Mouse (Mus musculus) layer of hippocampus, adult 9-11 months (tissue): Measurements from ENCODE around the gene Pax8.

Experiments
- DNase-seq: peaks from one replicate; pipeline ENCODE4 v3.0.0; 2022

Pax8 gene

DNA sequence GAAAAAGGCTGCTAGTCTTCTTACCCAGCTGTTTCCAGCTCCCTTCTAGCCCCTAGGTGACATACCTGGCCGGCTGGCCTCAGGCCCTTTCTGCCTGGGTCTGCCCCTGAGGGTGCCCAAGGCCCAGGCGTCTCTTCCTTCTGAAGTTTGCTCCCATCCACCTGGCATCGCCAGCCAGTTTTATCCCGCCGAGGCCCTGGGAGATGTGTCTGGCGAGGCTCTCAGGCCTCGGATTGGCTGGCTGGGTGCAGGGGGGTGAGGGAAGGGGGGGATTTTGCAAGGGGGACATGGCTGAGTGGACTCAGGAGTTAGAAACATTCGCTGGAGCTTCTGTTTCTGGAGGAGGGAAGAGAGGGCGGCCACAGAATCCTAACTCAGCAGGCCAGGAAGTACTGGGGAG, at the start of gene Pax8:
Gene Pax8, minus strand, starts transcription at position 180 of the 400 bp plus-strand sequence.
- no peak for DNase-seq

DNA sequence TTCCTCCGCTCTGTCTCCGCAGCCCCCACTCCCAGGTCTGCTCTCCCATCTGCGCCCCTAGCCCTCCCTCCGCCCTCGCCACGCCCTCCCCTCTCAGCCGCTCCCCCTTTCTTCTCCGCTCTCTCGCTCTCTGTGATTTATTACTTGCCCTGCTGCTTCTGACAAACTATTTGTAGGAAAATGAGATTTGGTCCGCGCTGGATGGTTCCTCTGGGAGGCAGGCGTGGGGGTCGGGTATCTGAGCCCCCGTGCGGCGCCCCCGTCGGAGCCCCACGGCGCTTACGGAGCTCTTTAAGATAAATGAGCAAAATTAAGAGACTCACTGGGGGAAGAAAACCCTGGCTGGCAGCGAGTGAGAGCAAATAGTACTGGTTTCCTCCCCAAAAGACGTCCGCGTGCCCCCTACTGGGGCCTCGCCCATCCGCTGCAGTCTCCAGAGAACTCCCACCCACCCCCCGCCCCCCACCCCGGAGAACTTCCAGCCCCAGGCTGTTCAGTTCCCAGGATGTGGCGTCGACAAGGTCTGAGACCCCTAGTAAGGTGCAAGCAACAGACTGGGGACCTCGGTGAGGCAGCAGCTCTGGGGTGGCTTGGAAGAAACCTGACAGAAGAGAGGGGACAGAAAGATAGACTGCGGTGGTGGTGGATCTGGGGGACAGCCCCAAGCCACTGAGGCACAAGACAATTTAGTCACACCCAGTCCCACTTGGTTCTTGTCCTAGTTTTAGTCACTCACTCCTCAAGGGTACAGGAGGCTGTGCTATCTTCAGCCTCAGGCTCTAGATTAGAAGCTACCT, 46.2 kb upstream of the Pax8 start:
- DNase-seq, result no peak

DNA sequence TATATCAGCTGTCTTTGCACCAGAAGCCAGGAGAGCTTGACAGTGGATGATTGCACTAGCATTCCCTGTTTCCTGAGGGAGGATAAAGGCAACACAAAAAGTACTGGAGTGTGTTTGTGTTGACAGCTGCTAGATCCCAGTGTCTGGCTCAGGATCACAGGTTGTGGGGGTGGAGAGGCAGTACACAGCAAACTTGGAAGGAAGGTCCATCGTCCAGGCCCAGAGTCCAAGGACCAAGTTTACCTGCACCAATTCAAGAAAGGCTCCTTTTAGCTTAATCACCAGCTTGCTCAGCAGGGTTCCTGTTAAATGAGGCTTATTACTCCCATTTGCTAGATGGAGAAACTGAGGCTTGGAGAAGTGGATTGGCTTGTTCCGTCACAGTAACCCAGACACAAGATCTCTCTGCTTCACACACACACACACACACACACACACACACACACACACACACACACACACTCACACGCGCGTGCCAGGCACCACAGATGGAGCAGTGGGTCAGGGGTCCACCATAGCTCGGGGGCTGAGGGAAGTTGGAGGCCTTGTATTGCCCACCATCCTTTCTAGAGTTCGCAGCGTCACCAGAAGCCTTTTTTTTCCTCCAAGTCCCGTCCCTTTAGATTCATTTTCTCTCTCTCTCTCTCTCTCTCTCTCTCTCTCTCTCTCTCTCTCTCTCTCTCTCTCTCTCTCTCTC, 45.3 kb upstream of the Pax8 start:
- DNase-seq, result no peak

DNA sequence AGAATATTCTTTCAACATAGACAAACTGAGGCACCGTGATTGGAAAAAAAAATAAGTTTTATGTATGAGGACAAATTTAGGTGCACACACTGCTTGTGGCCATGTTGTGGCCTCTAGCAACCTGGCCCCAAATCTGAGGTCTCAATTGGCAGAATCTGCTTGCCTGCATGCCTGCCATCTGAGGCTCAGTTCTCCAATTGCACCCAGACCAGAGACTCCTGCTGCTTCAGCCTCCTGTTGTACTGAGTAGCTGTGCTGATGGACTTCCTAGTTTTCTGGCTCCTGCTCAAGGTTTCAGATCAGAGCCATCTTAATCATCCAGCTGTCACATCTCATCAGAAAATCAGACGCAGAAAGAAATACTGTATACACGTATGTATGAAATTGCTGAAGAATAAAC, 41.5 kb upstream of the Pax8 start:
- DNase-seq, result no peak

DNA sequence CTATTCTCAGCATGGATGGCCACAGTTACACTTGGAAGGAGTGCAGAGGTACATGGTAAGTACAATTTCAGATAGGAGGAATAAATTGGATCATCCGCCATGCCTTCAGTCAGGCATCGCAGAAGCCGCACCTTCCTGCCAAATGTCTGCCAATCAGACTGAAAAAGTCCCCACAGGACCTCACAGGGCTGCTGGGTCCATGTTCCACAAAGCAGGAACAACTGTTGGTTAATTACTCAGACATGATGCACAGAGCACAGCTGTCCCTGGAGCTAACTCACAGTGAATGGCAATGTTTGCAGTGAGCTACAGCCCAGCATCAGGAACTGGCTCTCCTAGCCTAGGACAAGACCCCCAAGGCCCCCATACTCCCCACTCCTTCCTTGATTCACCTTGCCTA, 32.0 kb upstream of the Pax8 start:
- no peak for DNase-seq

DNA sequence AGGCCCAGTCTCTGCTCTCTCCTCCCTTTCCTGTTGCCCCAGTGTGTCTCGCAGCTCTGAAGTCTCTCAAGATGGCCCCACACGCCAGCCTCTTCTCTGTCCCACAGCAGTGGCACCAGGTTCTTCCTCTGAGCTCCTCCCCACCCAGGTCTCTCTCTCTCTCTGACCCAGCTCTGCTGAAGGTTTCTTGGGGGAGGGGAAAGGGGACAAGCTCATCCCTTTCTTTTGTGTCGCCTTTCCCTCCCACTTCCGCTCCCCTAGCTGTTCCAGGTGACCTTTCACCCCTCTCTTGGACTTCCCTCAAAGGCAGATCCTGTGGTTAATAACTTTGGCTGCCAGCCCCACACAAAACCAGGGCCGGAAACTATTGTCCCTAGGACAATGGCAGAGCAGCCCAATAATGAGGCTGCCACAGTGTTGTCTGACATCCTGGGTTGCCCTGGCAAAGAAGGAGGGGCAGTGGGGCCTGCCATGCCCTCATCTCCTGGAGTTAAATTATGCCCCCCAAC, 27.6 kb upstream of the Pax8 start:
- peak; percentile 2 for DNase-seq

DNA sequence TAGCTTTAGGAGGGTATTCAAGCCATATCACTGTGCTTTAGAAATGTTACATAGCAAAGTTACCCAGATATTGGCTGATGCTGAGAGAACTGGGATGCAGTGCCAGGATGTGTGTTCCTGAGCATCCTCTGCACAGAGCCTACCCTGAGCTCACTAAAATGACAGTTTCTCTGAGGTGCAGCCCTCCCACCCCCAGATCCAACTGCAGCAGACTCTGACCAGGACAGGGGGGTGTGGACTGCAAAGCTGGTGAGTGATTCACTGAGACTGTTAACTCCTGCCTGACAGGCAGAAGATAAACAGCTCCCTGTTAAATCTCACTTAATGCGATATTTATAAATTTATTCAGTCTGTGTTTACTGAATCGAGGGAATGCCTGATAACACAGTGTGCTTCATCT, 25.5 kb upstream of the Pax8 start:
- no peak for DNase-seq

DNA sequence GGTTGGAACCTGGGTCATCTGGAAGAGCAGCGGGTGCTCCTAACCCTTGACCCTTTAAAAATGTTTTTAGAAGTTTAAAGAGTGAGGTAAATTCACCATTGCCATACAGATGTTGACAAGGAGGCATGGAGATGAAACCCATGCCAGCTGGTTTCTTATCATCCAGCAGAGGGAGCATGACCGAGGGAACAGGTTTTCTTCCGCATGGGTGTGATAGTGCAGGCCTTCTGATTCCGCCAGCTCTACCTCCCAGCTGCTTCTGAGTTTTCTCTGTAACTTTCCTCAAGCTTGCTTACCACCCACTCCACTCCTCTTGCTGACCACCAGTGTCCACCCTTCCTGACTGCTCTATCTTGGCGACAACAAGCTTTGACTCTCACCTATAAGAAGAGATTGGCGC, 15.2 kb upstream of the Pax8 start:
- no peak for DNase-seq

DNA sequence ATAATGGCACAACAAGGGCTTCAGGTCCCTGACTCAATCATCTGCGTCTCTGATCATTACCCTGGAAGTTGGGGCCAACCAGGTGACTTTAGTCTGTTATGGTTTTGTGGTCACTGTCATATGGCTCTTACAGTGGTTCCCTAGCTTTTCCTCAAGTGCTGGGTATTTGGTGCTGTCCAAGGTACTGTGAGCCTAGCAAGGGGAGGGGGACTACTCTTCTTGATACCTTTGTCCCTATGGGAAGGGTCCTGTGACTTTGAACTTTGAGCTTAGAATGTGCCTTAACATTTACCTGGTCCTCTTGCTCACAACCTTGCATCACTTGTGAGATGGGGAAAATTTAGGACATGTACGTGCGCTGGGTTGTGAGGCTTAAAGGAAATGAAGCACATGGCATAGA, 13.3 kb upstream of the Pax8 start:
- DNase-seq, result no peak

DNA sequence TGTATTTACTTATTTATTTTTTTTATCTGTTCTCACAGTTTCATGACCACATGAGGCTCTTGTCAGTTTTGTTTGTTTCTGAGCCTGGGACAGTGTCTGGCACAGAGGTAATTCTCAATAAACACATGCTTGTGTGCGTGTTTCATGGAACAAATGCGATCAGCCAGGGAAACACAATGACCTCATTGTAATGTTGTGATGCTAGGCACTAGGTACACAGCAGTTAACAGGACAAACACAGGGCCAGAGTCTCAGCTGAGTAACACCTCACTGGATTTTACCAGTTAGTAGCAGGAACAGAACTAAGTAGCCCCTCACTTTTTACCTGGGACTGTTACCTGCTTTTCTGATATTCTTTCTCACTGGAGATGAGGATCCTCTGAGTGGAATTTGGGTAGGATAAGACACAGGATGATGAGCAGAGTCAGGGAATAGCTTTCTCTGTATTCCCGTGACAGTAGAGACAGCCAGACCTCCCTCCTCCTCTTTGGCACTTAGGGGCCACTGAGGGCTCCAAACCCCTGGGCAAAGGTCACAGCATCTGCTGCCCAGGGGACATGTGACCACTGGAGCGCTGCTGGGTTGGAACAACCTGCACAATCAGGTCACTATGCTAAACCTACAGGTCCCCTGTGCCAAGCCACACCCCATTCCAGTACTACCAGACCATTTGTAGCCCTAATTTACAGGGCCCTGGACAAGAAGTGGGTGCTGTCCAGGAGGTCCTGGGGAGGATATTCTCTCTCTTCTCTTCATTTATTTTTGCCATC, 11.8 kb upstream of the Pax8 start:
- DNase-seq, result no peak

DNA sequence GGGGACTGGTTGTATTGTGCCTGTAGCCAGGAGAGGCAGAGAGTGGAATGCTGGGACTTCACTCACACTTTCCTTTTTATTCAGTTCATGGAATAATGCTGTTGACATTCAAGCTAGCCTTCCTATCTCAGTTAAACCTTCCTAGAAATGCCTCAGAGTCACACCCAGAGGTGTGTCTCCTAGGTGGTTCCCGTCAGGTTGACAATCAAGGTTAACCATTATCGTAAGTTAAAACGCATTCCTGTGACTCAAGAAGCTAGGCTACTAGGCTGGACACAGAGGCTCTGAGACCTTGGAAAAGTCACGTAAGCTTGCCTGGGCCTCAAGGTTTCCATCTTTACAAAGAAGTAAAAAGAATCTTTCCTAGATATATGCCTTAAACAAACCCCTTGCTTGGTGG, 10.0 kb upstream of the Pax8 start:
- no peak for DNase-seq

DNA sequence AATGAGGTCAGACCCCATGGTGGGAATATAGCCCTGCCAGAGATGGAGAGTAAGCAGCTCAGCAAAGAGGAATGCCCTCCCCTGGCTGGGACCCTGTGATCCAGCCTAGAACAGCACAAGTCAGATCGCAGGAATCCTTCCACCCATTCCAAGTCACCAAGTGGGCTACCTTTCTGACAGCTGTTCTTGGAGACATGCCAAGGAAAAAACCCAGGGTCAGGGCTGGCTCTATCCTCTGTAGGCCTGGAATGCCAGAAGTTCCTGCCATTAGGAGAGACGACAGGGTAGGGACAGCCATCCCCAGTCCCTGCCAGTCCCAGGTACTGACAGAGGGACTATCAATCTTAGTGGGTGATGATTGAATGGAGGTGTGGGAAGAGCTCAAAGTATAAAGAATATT, 4.5 kb upstream of the Pax8 start:
- no peak for DNase-seq

DNA sequence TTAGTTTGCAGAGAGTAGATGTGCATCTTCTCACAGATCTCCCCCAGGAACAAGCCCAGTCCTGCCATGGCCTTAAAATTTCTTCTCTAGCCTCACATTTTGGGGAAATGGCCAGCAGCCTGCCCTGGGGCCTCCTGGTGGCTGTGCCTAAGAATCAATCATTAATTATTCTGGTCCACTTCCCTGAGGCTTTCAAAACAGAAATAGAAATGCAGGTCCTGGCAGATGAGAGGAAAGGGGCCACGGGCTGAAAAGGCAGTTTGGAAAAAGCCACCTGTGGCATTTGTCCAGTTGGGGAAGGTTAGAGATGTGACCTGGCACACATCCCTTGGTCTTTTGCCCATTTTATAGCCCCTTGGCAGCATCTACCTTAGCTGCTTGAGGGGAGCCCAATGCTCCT, 3.8 kb upstream of the Pax8 start:
- DNase-seq, result no peak

DNA sequence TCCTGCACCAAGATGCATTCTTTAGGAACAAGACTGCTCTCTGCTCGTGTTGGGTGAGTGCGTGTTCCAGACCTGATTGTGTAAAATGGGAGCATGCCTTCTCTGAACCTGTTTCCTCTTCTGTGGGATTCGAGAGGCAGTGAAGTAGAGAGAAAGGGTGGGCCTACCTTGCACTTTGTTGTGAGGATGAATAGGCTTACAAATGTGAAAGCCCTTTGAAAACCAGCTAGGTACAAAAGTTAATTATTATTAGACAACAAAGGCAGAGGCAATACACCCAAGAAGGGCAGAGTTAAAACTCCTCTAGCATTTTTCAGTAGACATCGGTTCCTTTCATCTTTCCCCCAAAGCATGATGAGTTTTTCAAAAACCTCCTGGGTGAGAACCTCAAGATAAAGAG, 3.2 kb upstream of the Pax8 start:
- no peak for DNase-seq

DNA sequence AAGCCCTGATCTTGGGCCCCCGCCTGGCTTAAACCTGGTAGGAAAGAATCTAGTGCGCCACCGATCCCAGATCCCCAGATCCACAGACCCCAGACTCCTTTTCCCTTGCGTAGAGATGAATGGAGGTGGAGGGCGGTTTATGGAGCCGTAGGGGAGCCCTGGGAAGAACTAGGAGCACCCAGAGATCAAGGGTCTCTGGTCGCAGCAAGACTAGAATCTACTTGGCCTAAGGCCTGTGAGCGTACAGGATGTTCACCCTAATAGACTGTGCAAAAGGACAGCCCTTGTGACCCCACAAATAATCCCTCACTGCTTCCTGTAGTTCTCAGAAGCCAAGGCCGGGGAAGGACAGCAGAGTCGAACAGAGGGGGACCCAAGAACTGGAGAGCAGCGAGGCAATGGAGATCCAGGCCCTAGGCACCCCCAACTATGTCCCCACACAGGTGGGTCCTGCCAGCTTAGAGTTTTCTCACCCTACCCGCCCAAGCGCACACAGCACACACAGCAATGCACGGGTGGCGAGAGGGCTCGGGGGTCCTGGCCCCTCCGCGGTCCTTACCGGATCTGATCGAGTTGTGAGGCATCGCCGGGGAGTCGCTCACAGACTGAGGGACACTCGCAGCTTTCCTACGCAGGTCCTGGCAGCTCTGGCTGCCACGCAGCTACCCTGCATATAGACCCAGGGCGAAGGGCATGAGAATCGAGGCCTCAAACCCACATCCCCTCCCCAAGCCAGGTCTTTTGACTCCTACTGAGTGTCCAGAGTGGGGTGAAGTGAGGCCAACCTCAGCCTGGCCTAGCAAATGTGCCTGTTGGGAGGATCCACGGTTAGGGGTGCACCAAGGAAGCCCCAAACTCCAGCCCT, 653 bp downstream of the Pax8 start:
- no peak for DNase-seq

DNA sequence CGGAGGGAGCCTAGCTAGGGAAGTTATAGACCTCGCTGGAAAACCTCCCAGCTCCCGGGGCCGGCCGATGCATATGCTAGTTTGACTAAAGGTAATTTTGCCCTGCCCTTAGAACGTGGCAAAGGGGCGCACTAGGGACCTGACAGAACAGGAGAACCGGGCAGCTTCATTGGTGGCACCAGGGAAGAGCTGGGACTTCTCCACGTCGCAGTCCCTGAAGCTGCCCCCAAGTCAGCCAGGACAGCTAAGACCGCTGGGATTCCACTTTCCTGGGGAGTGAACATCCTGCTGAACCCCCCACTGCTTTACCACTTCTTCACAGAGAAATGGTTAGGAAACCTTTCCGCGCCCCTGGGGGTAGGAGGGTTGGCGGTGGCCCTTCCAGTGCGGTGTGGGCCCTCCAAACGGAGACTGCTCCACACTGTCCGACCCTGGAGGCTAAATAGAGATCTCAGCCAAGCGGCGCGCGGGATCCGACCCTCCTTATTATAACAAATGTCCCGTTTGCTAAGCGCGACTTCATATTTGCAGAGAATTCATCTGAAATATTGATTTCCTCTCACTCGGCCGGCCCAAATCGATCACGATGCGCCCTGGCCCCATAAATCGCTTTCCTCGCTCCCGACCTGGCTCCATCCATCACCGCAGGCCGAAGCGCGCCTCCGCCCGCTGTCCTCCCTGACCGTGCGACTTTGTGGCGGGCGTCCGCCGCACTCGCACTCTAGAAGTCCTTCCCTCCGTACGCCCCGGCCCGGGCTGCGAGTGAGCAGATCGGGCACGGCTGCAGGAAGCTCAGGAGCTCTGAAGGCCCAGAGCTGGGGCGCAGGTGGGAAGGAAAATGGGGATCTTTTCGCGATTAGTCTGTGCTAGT, 1.5 kb downstream of the Pax8 start:
- DNase-seq, result no peak

DNA sequence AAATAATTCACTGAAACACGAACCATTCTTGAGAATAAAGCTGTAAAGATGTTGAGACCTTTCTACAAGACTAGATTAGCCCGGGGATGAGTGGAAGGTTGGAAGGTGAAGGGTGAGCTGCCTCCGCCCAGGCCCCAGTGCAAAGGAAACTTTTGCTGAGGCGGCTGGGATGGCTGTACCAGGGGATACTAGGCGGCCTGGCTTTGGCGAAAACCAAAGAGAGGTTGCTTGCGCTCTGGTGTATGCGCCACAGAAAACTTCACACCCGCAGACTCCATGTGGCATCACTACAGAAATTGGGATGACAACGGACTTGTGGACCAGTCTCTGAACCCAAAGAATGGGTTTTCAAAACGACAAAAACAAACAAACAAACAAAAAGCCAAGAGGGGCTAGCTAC, 2.7 kb downstream of the Pax8 start:
- DNase-seq, result no peak

DNA sequence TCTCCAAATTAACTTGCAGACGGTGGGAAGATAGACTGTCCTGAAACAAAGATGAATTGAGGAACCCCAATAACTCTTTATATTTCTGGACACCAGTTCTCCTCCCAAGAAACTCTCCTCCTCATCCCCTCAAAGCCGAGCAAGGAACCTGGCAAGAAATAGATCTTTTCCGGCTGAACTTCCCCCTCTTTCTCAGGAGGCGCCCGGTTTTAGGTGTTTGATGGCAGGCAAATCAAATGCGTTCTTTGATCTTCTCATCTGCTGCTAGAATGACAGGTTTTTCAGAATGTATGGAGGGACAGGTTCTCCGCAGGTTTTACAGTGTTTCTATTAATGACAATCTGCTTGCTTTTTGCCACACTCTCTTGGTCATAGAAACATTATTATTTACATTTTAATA, 3.3 kb downstream of the Pax8 start:
- DNase-seq, result no peak

DNA sequence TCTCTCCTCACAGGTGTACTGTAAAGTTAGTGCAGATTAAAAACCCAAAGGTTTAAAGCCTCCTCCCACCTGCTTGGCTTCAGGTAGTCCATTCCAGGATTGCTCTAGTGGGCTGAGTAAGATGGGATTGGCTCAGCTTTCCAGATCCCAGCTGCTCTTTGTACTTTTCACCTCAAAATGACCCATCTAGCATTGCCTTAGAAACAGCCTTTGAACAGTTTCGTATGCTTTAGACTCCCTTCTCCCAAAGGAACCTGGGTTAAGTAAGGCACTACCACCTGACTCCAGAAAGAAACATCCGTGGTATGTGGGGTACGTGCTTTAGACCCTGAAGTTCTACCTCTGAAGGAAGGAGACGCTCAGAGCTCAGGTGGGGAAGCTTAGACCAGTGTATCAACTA, 6.3 kb downstream of the Pax8 start:
- DNase-seq, result no peak

DNA sequence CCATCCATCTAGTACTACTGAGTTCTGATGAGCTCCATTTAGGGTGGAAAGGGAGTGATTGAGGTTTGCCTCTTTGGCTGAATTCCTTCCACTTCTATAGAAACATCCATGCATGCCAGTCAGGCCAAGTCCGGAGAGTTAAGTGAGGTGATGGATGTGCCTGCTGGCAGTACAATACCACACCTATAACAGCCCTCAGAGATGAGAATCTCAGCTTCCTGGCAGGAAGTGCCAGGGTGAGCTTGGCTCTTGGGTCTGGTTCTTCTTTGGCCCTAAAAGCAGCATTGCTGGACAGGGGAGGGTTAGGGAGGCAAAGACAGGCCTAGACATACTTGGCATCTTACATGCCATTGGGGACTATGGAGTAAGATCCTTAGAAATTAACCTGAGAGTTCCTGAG, 7.0 kb downstream of the Pax8 start:
- DNase-seq, result no peak

DNA sequence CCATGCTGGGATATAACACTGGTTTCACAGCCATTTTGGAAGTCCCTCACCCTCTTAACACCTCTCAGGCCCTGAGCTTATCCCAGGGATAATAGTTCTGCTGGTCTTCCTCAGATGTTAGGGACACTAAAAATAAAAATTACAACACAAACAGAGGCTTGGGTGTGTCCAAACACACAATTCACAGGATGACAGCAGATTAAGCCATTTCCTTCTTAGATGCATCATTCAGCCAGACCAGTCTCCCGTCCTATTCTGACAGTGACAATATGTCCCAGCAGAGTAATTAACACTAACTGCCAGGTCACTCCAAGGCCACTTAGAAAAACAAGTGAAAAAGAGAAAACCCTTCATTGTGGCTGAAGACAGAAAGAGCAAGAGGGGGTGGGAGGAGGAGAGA, 8.2 kb downstream of the Pax8 start:
- DNase-seq, result no peak

DNA sequence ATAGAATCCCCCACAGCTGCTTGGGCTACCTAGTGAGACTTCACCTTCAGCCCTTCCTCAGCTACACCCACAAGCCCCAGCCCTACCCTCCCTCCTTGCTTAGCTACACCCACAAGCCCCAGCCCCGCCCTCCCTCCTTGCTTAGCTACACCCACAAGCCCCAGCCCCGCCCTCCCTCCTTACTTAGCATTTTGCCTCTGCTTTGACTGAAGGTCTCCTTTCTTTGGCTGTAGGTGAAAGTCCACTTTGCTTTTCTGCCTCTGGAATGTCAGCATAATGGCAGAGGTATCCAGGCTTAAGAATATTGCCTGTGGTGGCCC, 14.6 kb downstream of the Pax8 start:
- DNase-seq, result no peak
